Mouse (Mus musculus) retina, postnatal 7 days (tissue): ENCODE results near the gene Cntnap1.

Source experiments
- DNase-seq: peaks from one replicate; pipeline ENCODE4 v3.0.0-alpha.2; 2012; ENCODE audit warnings: low read depth, low spot score

The Cntnap1 gene

GRCm38 (mm10) chr11:101220853-101221252 is 50.5 kb downstream of the Cntnap1 start:
- DNase-seq, result no peak

GRCm38 (mm10) chr11:101221306-101221986 is 51.1 kb downstream of the Cntnap1 start:
- no peak for DNase-seq

GRCm38 (mm10) chr11:101224337-101224736 is 54.0 kb downstream of the Cntnap1 start:
- DNase-seq, result no peak

GRCm38 (mm10) chr11:101225331-101226064 is 55.2 kb downstream of the Cntnap1 start:
- DNase-seq, result no peak

GRCm38 (mm10) chr11:101226065-101226701 is 55.9 kb downstream of the Cntnap1 start, which contains the start of gene Ezh1:
TSS of gene Ezh1 (minus strand) at chr11:101226463.
- DNase-seq, result peak; percentile 72

- no peak for DNase-seq
These were observed 59.1 kb downstream of the Cntnap1 start for GRCm38 (mm10) chr11:101229361-101229900.

- DNase-seq, result no peak
These were observed 59.8 kb downstream of the Cntnap1 start for GRCm38 (mm10) chr11:101230061-101230511.

GRCm38 (mm10) chr11:101230526-101230925 is 60.2 kb downstream of the Cntnap1 start:
- no peak for DNase-seq

GRCm38 (mm10) chr11:101230991-101231871 is 60.9 kb downstream of the Cntnap1 start:
- no peak for DNase-seq

- DNase-seq, result no peak
These were observed 61.9 kb downstream of the Cntnap1 start for GRCm38 (mm10) chr11:101232010-101232839.

- DNase-seq, result no peak
These were observed 62.9 kb downstream of the Cntnap1 start for GRCm38 (mm10) chr11:101233240-101233639.

- DNase-seq, result no peak
These were observed 63.8 kb downstream of the Cntnap1 start for GRCm38 (mm10) chr11:101234124-101234523.

- no peak for DNase-seq
These were observed 65.1 kb downstream of the Cntnap1 start for GRCm38 (mm10) chr11:101235429-101235828.

- no peak for DNase-seq
These were observed 66.5 kb downstream of the Cntnap1 start for GRCm38 (mm10) chr11:101236782-101237181.

GRCm38 (mm10) chr11:101238071-101238647 is 67.8 kb downstream of the Cntnap1 start:
- no peak for DNase-seq
